Mouse (Mus musculus): ENCODE results near the gene Nceh1. TPM values are rescaled to one million over a fixed set of nuclear protein-coding genes. Genes with fewer than 3 reads are reported as not detected.

Nceh1 gene
- polyA plus RNA-seq, 1 experiment from 2014 or later, result 4.9 TPM

GRCm38 (mm10) chr3:27316559-27317287 lies 134.0 kb downstream of the Nceh1 start, which contains the start of gene Tnfsf10:
Gene Tnfsf10, plus strand, starts transcription at chr3:27317028.
- WGBS, result 70% methylated on average over 9 of the region's 9 CpGs
- Histone ChIP-seq H3K4me3 (ENCODE audit: low read depth, low read length) (no peak within 1 kb of the TSS), H3K9ac (ENCODE audit: low read length) (no peak within 1 kb of the TSS), H3K36me3 (ENCODE audit: control insufficient read depth, insufficient read depth, low read length) (no peaks in the 10 kb centered on the region), H3K27me3 (replicated peaks; ENCODE audit: control insufficient read depth, insufficient read depth, low read length) (no peaks in the 10 kb centered on the region), H3K4me2 (ENCODE audit: low read length) (no peak within 1 kb of the TSS), H3K27ac (ENCODE audit: low read depth, low read length) (no peak within 1 kb of the TSS), H3K4me1 (ENCODE audit: control insufficient read depth, insufficient read depth, low read length) (no peaks in the 10 kb centered on the region), H3K9me3 (replicated peaks; ENCODE audit: control insufficient read depth, low read length) (no peaks in the 10 kb centered on the region)
- no peak for ATAC-seq
- DNase-seq (ENCODE audit: low spot score), result no peak

- ATAC-seq (no peak), DNase-seq (ENCODE audit: low spot score) (peak; percentile 39)
- no peaks in the 10 kb centered on the region for H3K9me3 ChIP-seq (replicated peaks; ENCODE audit: control insufficient read depth, low read length)
- H3K27ac ChIP-seq (ENCODE audit: low read depth, low read length), result no peak overlapping the region
- no peak overlapping the region for H3K4me2 ChIP-seq (ENCODE audit: low read length)
- H3K9ac ChIP-seq (ENCODE audit: low read length), result no peak overlapping the region
- H3K27me3 ChIP-seq (replicated peaks; ENCODE audit: control insufficient read depth, insufficient read depth, low read length), result no peaks in the 10 kb centered on the region
- no peaks in the 10 kb centered on the region for H3K36me3 ChIP-seq (ENCODE audit: control insufficient read depth, insufficient read depth, low read length)
- no peaks in the 10 kb centered on the region for H3K4me1 ChIP-seq (ENCODE audit: control insufficient read depth, insufficient read depth, low read length)
- H3K4me3 ChIP-seq (ENCODE audit: low read depth, low read length), result no peak overlapping the region
- WGBS, result 63% methylated on average over 4 of the region's 4 CpGs
These were observed 134.7 kb downstream of the Nceh1 start for GRCm38 (mm10) chr3:27317288-27318024.

- H3K27ac ChIP-seq (ENCODE audit: low read depth, low read length), result no peak overlapping the region
- no peaks in the 10 kb centered on the region for H3K4me1 ChIP-seq (ENCODE audit: control insufficient read depth, insufficient read depth, low read length)
- 100% methylated on average over 1 of the region's 1 CpGs for WGBS
- ATAC-seq (no peak), DNase-seq (ENCODE audit: low spot score) (no peak)
- H3K9me3 ChIP-seq (replicated peaks; ENCODE audit: control insufficient read depth, low read length), result no peaks in the 10 kb centered on the region
- no peak overlapping the region for H3K9ac ChIP-seq (ENCODE audit: low read length)
- no peaks in the 10 kb centered on the region for H3K27me3 ChIP-seq (replicated peaks; ENCODE audit: control insufficient read depth, insufficient read depth, low read length)
- no peak overlapping the region for H3K4me3 ChIP-seq (ENCODE audit: low read depth, low read length)
- no peaks in the 10 kb centered on the region for H3K36me3 ChIP-seq (ENCODE audit: control insufficient read depth, insufficient read depth, low read length)
- no peak overlapping the region for H3K4me2 ChIP-seq (ENCODE audit: low read length)
These were observed 136.9 kb downstream of the Nceh1 start for GRCm38 (mm10) chr3:27319650-27320049.

GRCm38 (mm10) chr3:27320613-27321495 lies 138.1 kb downstream of the Nceh1 start:
- H3K4me3 ChIP-seq (ENCODE audit: low read depth, low read length), result no peak overlapping the region
- no peaks in the 10 kb centered on the region for H3K27me3 ChIP-seq (replicated peaks; ENCODE audit: control insufficient read depth, insufficient read depth, low read length)
- H3K27ac ChIP-seq (ENCODE audit: low read depth, low read length), result no peak overlapping the region
- no peaks in the 10 kb centered on the region for H3K36me3 ChIP-seq (ENCODE audit: control insufficient read depth, insufficient read depth, low read length)
- H3K4me1 ChIP-seq (ENCODE audit: control insufficient read depth, insufficient read depth, low read length), result no peaks in the 10 kb centered on the region
- no peak overlapping the region for H3K9ac ChIP-seq (ENCODE audit: low read length)
- H3K4me2 ChIP-seq (ENCODE audit: low read length), result no peak overlapping the region
- 80% methylated on average over 9 of the region's 9 CpGs for WGBS
- ATAC-seq (no peak), DNase-seq (ENCODE audit: low spot score) (no peak)
- no peaks in the 10 kb centered on the region for H3K9me3 ChIP-seq (replicated peaks; ENCODE audit: control insufficient read depth, low read length)

GRCm38 (mm10) chr3:27322591-27322990 lies 139.8 kb downstream of the Nceh1 start:
- Histone ChIP-seq H3K9ac (ENCODE audit: low read length) (no peak overlapping the region), H3K27me3 (replicated peaks; ENCODE audit: control insufficient read depth, insufficient read depth, low read length) (no peaks in the 10 kb centered on the region), H3K4me3 (ENCODE audit: low read depth, low read length) (no peak overlapping the region), H3K9me3 (replicated peaks; ENCODE audit: control insufficient read depth, low read length) (no peaks in the 10 kb centered on the region), H3K36me3 (ENCODE audit: control insufficient read depth, insufficient read depth, low read length) (no peaks in the 10 kb centered on the region), H3K4me1 (ENCODE audit: control insufficient read depth, insufficient read depth, low read length) (no peaks in the 10 kb centered on the region), H3K4me2 (ENCODE audit: low read length) (no peak overlapping the region), H3K27ac (ENCODE audit: low read depth, low read length) (no peak overlapping the region)
- DNase-seq (ENCODE audit: low spot score), result no peak
- WGBS, result 89% methylated on average over 9 of the region's 9 CpGs
- ATAC-seq, result no peak

GRCm38 (mm10) chr3:27323551-27323950 lies 140.8 kb downstream of the Nceh1 start:
- Histone ChIP-seq H3K4me1 (ENCODE audit: control insufficient read depth, insufficient read depth, low read length) (no peaks in the 10 kb centered on the region), H3K27ac (ENCODE audit: low read depth, low read length) (no peak overlapping the region), H3K27me3 (replicated peaks; ENCODE audit: control insufficient read depth, insufficient read depth, low read length) (no peaks in the 10 kb centered on the region), H3K4me3 (ENCODE audit: low read depth, low read length) (no peak overlapping the region), H3K36me3 (ENCODE audit: control insufficient read depth, insufficient read depth, low read length) (no peaks in the 10 kb centered on the region), H3K4me2 (ENCODE audit: low read length) (no peak overlapping the region), H3K9me3 (replicated peaks; ENCODE audit: control insufficient read depth, low read length) (no peaks in the 10 kb centered on the region), H3K9ac (ENCODE audit: low read length) (no peak overlapping the region)
- ATAC-seq, result no peak
- 49% methylated on average over 5 of the region's 5 CpGs for WGBS
- DNase-seq (ENCODE audit: low spot score), result no peak

- ATAC-seq (no peak), DNase-seq (ENCODE audit: low spot score) (no peak)
- no peak overlapping the region for H3K27ac ChIP-seq (ENCODE audit: low read depth, low read length)
- H3K27me3 ChIP-seq (replicated peaks; ENCODE audit: control insufficient read depth, insufficient read depth, low read length), result no peaks in the 10 kb centered on the region
- WGBS, result 73% methylated on average over 4 of the region's 4 CpGs
- H3K9me3 ChIP-seq (replicated peaks; ENCODE audit: control insufficient read depth, low read length), result no peaks in the 10 kb centered on the region
- no peak overlapping the region for H3K9ac ChIP-seq (ENCODE audit: low read length)
- H3K36me3 ChIP-seq (ENCODE audit: control insufficient read depth, insufficient read depth, low read length), result no peaks in the 10 kb centered on the region
- no peak overlapping the region for H3K4me3 ChIP-seq (ENCODE audit: low read depth, low read length)
- H3K4me1 ChIP-seq (ENCODE audit: control insufficient read depth, insufficient read depth, low read length), result no peaks in the 10 kb centered on the region
- no peak overlapping the region for H3K4me2 ChIP-seq (ENCODE audit: low read length)
These were observed 143.9 kb downstream of the Nceh1 start for GRCm38 (mm10) chr3:27326633-27327191.

GRCm38 (mm10) chr3:27330706-27331105 lies 147.9 kb downstream of the Nceh1 start:
- H3K4me1 ChIP-seq (ENCODE audit: control insufficient read depth, insufficient read depth, low read length), result no peaks in the 10 kb centered on the region
- no peak for ATAC-seq
- 90% methylated on average over 5 of the region's 5 CpGs for WGBS

More at GRCm38 (mm10) chr3:27330706-27331105, 147.9 kb downstream of the Nceh1 start:
- Histone ChIP-seq H3K9ac (ENCODE audit: low read length) (no peak overlapping the region), H3K36me3 (ENCODE audit: control insufficient read depth, insufficient read depth, low read length) (no peaks in the 10 kb centered on the region), H3K4me3 (ENCODE audit: low read depth, low read length) (no peak overlapping the region), H3K27ac (ENCODE audit: low read depth, low read length) (no peak overlapping the region), H3K9me3 (replicated peaks; ENCODE audit: control insufficient read depth, low read length) (no peaks in the 10 kb centered on the region), H3K4me2 (ENCODE audit: low read length) (no peak overlapping the region), H3K27me3 (replicated peaks; ENCODE audit: control insufficient read depth, insufficient read depth, low read length) (no peaks in the 10 kb centered on the region)
- DNase-seq (ENCODE audit: low spot score), result no peak

All from forebrain, embryonic 14.5 days (tissue).